Mouse (Mus musculus) lung, postnatal 25 days (tissue): ENCODE data around the gene Tec.

Experiments
- DNase-seq: peaks from one replicate; pipeline ENCODE4 v3.0.0; 2022; ENCODE audit warnings: low spot score

Tec gene

DNA sequence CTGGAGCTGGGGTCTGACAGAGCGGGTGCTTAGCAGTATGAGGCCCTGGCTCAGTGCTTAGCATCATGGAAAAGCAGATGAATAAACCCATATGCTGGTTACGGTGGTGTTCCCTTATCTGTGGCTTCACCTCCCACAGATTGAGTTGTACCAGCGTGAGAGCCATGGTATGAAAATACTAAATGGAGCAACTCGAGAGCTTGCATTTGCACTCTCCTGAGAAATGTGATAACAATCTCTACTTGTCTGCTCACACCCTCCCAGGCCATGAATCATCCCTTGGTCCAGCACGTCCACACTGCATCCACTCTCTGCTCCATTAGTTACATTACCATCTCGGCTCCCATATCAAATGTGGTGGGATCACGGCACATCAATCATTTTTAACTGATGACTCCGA lies 84.3 kb downstream of the Tec start:
- DNase-seq: no peak

- no peak for DNase-seq
These were observed 85.2 kb downstream of the Tec start for GRCm38 (mm10) chr5:72783123-72783522.

DNA sequence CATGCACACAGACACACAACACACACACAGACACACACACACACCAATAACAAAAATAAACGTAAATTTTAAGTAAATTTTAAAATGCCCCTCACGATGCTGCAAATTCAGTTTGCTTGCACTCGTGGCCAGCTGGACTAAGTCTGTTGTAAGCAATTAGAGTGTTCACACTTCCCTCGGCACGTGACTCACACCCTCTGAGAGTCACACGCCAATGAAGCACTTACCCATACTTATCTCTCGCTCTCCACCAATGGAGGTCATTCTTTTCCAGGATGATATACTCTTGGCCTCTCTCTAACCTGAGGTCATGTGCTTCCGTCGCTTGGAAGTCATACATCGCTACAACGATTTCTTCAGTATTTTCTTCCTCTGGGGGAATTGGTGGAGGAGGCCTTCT lies 86.5 kb downstream of the Tec start:
- no peak for DNase-seq

- no peak for DNase-seq
These were observed 91.7 kb downstream of the Tec start for GRCm38 (mm10) chr5:72776595-72776994.

GRCm38 (mm10) chr5:72776127-72776526 lies 92.2 kb downstream of the Tec start:
- DNase-seq: no peak

DNA sequence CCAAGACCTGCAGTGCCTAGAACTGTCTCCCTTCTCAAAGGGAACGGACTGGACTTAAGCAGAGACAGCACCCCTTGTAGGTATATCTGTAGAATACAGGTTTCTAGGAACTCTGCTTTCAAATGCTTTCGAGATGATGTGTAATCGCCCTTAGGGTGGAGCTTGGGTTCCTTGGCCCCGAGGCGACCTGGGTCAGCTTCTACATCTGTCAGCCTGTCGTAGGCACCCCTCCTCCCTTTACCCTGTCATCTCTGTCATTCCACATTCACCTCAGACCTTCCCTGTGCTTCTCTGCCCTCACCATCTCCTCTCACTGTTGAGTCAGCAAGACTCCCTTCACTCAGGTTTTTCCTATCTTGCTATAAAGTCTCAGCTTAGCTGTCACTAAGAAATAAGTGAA lies 98.4 kb downstream of the Tec start:
- DNase-seq: no peak

GRCm38 (mm10) chr5:72763546-72763945 lies 104.7 kb downstream of the Tec start:
- DNase-seq: no peak

DNA sequence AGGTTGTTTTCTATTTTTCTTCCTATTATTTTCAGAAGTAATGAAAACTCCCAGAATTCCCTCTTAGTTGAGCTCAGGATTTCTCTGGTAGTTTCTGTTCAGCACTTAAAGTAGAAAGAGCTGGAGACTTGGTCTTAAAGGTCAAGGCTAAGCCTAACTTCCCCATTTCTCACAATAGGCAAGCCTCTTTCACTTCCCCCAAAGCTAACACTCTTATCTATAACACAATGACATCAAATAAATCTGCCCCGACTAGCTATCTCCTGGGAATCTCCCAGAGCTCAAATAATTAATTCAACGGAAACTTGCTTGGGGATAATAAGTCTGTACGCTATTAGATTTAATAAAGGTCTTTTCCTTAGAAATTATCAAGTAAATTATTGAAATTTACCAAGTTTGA lies 105.3 kb downstream of the Tec start:
- no peak for DNase-seq

- DNase-seq: no peak
These were observed 106.5 kb downstream of the Tec start for GRCm38 (mm10) chr5:72761758-72762157.

GRCm38 (mm10) chr5:72761237-72761636 lies 107.0 kb downstream of the Tec start:
- DNase-seq: peak; percentile 28

DNA sequence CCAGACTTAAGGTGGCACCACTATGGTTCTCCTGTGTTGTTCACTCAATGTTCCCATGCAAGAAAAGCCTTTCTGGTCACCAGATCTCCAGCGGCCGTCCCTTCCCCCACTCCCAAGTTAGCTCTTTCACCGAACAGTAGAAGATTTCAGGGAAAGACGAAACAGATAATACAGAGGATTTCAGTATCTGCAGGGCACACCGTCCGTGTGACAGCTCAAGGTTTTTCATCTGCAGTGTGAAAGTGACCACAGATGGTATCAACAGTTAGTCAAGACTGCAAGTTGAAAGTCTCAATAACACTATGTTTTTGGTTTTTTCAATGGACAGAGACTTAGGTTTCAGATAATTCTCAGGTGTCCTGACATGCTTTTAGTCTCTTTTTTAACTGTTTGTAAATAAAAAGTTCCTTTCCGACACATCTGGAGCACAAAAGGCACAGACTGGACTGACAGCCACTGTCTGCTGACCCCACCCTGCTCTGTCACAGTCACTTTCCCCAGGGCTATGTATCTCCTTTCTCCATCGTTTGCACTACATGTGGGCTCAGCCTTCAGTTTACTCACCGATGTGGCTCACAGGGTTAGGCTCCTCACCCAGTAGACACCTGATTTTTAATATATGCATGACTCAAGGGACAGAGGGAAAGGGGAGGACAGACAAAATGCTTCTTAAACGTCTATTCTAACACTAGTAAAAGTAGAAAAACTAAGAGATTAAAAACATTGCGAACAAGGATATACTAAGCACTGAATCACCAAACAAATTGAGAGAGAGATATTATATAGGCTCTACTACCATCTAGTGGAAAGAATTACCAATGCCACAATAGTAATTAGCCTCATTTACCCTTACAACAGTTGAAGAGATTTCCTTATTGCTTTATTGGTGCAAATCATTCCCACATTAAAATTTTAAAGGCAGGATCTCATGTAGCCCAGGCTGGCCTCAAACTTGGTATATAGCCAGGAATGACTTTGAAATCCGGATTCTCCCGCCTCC lies 109.1 kb downstream of the Tec start:
- no peak for DNase-seq

DNA sequence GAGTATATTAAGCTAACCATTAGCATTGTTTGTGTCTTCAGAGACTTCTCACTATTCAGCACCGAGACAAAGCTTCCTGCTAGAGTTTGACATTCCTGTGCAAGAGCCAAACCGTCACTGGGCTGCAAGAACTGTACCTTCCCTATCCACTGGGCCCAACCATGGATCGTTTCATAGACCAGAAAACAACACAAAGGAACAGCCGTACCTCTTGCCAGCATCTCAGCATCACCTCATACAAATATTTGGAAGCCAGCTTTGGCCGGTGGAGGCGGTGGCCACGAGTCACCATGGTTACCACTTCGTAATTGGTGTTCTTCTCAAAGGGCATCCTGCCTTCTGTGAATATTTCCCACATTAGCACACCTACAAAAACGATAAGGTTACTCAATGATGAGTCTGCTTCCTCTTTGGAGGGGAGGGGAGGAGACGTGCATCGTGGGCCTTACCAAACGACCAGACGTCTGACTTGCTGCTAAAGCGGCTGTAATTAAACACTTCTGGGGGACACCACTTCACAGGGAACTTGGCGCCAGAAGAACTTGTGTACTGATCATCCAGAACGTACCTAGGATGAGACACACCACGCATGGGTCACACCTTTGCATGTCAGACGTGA lies 111.0 kb downstream of the Tec start:
- DNase-seq: no peak

DNA sequence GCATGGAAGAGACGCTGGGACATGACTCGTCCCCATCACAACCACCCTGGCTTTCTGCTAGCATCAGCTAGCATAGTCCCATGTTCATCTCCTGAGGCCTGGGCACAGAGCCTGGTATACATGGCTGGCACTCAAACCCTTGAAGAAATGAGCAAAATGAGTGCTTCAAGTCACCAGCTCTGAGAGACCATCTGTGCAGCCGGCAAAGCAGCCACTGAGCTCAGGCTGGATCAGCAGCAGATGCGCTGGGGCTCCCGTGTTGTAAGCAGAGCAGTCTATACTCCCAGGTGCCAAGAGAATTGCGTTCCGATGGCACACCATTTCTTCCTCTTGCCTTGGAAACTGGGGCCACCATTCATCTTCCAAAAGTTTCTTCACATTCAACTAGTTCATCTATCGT lies 112.3 kb downstream of the Tec start:
- DNase-seq: no peak

- no peak for DNase-seq
These were observed 113.2 kb downstream of the Tec start for GRCm38 (mm10) chr5:72755035-72755434.

DNA sequence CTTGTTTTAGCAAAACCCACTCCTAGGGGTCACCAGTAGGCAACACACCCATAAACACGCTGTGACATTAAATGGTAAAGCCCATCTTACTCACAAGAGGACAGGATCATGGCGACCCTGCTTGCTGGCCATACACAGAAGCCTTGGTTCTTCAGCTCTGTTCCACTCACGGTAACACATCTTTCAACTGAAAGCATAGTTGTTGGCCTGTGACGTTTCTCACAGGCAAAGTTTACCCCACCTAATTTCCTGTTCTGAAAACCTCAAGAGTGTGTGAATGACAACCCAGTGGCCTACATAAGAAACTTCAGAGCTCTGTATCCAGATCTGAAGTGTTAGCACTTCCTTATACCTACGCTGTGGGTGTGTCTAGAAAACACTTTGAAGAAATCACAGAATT lies 115.7 kb downstream of the Tec start, which contains the start of gene Txk:
Gene Txk (minus strand): TSS at position 193 of the 400 bp plus-strand sequence.
- peak; percentile 47 for DNase-seq

DNA sequence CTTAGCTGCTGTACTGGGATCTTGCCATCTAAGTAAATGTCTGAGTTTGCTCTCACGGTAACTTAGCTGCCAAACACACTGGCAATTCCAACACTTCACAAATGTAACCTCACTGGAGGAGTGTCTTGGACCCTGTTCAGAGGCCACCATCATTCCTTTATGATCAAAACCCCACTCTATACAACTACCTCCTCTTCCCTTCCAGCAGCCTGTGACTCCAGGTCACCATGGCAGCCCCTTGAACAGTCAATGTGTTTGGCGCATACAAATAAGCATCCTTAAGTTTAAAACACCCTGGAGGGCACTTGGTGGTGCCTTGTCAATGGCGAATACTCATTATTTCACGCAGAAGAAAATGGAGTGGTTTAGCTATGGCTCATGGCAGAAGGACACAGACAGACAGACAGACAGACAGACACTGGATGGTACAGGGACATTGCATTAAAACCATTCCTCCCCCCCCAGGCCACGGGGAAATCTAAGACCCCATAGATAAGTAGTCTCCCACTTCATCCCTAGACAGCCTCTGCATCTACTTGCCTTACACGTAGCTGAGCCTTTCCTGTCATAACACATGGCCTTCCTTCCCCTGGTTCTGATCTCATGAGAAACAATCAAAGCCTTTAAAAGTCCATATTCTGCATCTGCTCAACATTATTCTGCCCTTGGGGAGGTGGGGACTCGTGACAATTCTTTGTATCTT lies 117.1 kb downstream of the Tec start:
- no peak for DNase-seq

GRCm38 (mm10) chr5:72750226-72750625 lies 118.1 kb downstream of the Tec start:
- DNase-seq: no peak

- DNase-seq: no peak
These were observed 119.5 kb downstream of the Tec start for GRCm38 (mm10) chr5:72748659-72749265.

DNA sequence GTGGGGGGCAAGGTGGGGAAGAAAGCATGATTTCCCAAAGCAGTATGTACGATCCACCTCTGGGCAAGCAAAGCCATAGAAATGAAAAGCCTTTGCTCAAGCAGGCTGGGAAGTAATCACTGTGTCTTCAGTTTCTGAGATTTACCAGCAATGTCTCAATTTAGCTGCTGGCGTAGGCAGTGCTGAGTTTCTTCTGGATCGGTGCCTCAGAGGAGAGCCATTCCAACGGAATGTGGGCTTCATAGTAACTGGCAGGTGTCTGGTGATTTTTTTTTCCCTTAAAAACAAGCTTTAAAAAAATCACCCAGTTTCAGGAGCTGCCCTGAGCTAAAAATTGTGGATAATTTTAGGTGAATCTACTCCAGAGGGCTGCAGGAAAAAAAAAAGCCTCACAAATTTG lies 120.9 kb downstream of the Tec start:
- DNase-seq: no peak

DNA sequence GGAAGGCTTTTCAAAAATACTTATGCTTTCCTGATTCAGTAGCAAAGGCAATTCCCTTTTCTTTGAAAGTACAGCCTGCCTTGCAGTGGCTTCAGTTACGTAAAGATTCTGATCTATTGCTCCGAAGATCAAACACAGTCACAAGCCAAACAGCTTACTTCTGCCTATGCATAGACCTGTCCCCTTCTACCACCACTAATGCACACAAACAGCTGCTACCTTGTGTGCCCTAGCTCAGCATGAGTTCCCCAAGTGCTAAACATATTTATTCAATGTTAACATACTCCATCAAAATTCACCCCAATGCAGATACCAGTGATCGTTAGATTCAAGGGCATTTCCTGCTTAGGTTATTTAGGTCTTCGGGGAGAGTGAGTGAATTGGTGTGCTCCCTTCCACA lies 121.8 kb downstream of the Tec start:
- DNase-seq: no peak

- DNase-seq: no peak
These were observed 125.2 kb downstream of the Tec start for GRCm38 (mm10) chr5:72743103-72743502.

GRCm38 (mm10) chr5:72736868-72737267 lies 131.4 kb downstream of the Tec start:
- no peak for DNase-seq
